Mouse (Mus musculus): ENCODE results near the gene Mrpl46.

Gene Mrpl46

DNA sequence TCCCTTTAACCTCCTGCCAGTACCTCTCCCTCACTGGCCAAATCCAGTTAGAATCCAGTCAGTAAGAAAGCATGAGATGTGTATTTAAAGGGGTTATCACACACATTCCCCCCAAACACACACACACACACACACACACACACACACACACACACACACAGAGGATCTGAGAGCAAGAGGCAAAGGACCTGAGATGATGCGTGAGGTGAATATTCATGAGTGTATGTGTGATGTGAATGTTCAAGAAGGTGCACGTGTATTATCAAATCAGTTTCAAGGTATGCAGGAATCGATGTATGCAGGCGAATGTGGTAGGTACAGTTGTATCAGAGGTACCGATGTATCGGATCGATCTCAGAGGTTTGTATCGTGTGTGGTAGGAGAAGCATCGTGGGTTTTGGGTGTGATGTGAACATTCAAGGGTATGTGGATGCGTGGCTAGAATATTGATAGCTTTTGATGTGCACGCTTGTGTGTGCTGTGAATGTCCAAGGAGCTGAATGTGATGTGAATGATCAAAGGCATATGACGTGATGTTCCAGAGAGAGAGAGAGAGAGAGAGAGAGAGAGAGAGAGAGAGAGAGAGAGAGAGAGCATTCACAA lies 15.3 kb downstream of the Mrpl46 start:
- DNase-seq, result no peak

DNA sequence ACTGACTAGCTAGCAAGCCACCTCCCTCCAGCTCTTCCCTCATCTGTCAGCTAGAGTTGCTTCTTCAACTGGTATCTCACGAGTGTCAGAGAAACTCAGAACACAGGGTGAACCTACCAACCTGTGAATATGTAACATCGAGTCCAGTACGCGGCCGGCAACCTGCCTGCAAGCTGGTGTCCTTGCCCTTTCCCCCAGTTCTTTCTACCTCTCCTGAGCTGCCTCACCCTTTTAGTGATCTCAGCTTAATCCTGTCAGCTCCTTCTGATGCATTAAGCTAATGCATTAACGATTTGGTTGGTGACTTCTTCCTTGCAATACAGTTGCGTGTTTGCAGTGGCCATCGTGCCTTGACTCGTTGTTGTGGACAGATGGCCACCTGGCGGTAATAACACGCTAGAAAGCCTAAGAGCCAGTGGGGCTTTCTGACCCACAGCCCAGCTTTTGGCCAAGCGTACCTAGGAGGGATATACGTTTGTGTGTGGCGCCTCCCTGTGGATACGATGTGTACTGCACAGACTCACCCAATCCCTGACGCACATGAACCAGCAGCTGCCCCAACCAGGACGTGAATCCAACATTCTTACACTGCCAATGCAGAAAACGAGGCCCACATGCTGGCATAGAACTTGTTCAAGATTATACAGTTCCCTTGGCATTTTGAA lies 17.2 kb downstream of the Mrpl46 start:
- DNase-seq, result peak; percentile 71

DNA sequence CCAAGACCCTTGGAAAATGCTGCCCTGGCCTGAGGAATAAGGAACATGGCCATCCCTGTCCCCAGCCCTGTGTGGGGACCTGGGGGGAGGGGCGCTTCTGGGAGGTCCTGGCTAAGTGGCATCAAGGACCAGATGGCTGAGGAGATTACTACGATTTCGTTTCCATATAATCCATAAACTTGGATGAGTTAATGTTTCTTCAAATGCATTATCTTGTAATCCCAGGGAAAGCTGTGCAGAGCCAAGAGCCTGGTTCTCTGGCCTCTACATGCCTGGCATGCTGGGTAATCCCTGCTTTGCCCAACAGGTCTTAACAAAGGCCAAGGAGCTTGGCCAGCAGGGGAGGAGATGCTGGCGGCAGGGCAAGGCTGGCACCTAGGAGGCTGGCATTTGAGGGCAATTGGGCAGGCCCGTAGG lies 18.1 kb downstream of the Mrpl46 start:
- peak; percentile 8 for DNase-seq

DNA sequence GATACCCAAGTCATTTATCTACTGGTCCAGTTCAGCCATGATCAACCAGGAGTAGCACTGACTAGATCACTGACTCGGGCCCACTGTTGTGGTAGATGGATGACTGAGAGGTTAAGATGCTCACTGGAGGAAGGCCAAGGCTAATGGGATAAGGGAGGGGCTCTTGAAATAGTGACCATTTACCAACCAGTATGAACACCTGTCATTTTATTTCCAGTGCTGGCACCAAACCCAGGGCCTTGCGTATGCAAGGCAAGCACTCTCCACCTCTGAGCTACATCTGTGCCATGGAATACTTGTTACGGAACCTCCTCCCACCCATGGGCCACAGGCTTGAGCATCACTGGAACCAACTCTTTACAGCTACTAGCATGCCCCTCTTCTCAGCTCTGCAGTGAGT lies 19.5 kb downstream of the Mrpl46 start:
- DNase-seq, result no peak

DNA sequence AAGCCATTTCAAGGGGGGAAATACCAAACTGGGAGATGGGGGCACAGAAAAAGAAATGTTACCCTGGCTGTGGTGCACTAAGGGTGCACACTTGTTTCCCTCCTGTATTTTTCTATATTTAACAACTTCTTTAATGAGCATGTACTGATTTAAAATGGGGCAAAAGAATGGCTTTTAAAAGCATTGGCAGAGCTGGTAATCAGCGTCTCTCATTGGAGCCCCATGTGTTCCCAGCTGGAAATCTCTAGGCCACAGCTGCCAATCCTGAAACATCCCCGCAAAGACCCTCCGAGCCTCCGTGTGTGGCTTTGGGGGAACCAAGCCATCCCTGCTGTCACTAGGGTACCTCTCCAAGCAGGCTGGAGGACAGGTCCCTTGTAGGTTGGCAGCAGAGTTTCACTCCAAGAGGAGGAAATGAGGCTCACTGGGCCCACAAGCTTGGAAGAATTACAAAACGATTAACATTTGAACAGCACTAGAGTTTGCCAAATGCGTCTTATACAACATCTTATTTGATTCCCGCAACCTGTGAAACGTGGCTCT lies 28.8 kb downstream of the Mrpl46 start:
- no peak for DNase-seq

DNA sequence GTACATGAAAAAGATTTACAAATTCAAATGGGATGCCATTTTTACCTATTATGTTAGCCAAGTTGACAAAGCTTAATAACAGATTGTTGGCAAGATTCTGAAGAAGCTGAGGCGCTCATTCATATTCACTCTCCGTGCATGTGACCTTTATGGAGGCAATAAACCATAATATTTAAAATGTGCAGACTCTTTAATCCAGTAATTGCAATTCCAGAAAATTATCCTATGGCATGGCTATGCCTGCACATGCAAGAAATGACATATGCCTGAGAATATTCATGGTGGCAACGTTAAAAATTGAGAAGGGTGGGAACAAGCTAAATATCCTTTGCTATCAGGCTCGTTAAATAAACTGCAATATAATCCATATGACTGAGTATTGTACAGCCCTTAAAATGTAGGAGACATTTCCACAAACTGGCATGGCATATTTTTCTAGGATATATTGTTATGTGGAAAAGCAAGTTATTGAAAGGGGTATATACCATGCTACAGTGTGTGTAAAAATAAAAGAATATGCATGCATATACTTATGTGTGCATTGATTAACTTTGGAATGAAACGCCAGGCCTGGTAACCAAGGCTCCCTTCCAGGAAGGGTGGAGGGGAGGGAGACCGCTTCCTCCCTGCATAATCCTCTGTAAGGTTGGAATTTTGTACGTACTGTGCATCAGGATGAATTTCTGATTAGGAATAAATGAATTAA lies 29.4 kb downstream of the Mrpl46 start:
- DNase-seq, result no peak

DNA sequence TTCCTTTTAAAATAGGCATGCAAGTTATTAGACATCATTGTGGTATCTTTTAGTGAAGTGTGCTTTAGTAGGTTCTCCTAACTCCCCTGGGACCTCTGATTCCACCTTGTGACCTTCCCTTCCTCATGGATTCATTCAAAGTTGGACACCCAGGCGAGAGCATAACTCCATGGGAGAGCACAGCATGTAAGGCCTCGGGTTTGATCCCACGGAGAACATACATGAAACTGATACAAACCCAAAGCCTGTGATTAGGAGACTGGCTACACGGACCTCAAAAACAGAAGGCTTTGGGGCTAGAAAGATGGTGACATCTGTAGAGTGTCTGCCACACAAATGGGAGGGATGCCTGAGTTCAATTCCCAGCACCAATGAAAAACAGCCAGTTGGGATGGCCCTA lies 30.4 kb downstream of the Mrpl46 start:
- DNase-seq, result no peak

DNA sequence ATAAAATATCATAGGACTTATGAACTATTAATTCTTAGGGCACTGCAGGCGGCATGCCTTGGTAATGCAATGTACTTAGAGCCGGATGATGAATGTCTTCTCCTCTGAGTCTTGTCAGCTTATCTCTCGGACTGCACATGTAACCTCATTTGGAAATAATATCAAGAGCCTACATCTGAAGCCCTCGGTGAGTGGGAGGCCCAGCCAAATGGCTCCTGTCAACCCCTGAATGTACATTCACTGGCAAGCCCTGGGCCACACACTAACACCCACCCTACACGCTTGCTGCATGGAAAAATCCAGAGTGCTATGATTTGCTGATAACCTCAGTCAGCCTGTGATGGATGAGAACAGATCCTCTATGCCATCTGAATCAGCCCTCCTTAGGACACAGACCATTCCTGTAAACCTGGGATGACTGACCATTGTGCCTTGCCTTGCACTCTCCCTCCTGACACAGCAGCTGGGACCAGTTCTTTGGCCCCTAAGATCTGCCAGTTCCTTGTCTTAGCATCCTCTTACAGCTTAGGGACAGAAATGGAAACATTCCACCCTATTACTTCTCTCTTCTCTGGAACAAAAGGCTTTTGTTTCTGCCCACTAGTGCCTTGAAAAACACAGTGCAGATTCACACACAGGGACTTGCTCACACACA lies 39.5 kb downstream of the Mrpl46 start:
- no peak for DNase-seq

DNA sequence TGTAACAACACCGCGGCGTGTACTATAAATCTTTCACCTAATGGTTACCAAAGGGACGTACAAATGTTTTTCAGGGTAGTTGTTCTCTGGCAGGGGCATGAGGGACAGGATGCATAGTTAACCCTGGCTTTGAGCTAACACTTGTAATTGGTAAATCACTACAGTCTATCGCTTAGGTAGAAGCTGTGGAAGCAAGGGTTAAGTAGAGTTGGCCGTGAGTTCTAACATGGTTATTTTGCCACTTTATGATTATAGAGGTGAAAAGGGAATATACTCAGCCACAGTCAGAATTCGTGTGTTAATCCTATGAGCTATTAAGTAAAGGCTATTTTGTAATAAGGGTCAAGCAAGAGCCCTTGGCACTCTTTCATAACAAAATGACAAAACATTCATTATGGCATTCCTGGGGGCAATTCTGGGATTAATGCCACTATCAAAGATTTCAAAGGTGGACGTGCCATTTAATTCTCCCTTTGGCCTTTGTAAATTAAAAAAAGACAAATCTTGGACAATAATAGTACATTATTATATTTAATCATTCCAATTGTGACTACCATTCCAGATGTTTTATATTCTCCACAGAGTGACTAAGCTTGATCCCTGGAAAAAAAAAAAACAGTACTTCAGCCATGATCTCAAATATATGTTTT lies 43.9 kb downstream of the Mrpl46 start:
- DNase-seq, result no peak

DNA sequence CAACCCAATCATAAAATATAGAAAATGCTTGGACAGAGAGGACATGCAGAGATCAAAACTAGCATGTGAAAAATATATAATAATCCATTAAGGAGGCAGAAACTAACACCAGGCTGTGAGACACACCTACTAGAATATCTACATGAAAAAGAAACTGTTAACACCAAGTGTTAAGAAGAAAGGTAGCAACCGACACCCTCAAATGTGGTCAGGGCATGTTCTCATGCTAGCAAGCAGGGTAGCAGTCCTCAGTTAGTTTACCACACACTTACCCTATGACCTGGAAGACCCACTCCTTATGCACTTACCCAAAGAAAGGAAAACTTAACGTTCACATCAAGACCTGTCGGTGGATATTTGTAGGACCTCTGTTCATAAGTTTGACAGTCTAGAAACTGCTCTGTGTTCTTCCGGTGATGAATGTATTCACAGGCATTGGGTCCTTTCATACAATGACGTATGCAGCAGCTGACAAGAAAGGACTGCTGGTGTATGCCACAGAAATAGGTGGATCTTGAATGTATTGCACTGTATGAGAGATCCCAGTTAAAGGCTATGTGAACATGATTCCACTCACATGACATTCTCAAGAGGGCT lies 45.6 kb downstream of the Mrpl46 start, which contains the start of gene Ntrk3:
Gene Ntrk3, minus strand, starts transcription at position 399 of the 597 bp plus-strand sequence.
- DNase-seq, result no peak

DNA sequence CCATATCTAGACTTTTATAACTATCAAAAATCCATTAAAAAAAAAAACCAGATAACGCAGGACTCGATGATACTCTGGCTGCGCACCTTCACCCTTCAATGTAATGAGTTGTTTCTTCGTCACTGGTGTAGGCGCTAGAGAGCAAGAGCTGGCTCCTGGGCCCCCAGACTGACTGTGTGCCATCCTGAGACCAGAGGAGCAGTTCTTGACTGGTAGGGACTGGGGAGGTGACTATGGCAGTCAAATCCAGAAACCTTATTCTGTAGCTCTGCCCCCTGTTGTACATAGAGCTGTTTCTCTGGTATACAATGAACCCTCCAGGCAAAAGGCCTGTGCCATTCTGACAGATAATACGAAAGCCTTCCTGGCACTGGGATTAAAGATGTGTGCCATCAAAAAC lies 46.1 kb downstream of the Mrpl46 start:
- no peak for DNase-seq

DNA sequence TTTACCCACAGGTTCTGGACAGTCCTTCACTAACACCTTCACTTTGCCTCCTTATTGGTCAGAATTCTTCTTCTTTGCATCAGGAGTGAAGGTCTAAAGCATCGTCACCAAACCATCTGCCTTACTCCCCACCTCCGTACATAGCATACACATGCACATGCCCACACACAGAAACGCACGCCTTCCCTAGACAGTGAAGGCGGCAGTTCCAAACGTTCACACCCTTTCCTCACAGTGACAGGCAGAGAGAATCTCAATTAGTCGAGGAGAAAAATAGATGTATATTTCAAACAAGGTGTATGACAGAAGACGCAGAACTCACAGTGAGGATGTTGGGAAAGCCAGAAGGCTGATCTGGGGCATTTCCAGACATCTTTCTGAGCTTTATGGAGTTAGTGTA lies 51.9 kb downstream of the Mrpl46 start:
- no peak for DNase-seq
